Mouse (Mus musculus) megakaryocyte, embryonic 14.5 days (primary cell): Measurements from ENCODE around the gene Sh2d1b2. TPM values are rescaled to one million over a fixed set of nuclear protein-coding genes. Genes with fewer than 3 reads are reported as not detected.
"Not testable (repeated sequence)": the region's sequence is repeated elsewhere in the genome, so short reads cannot be mapped to it uniquely, and the experiment has no call there.

Experiments
- H3K27me3 ChIP-seq: replicated peaks from 2 replicates; pipeline ENCODE3; 2012; ENCODE audit warnings: inconsistent platforms
- H3K36me3 ChIP-seq: replicated peaks from 2 replicates; pipeline ENCODE3; 2012; ENCODE audit warnings: low read length, inconsistent platforms, mixed read lengths
- H3K4me1 ChIP-seq: 2 replicates; pipeline ENCODE4 v1.6.1; 2012; ENCODE audit warnings: inconsistent platforms
- H3K4me3 ChIP-seq: replicated peaks from 2 replicates; pipeline ENCODE3; 2012; ENCODE audit warnings: moderate library complexity, mild to moderate bottlenecking, inconsistent platforms
- H3K9me3 ChIP-seq: 2 replicates; pipeline ENCODE4 v1.6.1; 2012; ENCODE audit warnings: inconsistent platforms
- FLI1 ChIP-seq: IDR thresholded peaks from 2 replicates; pipeline ENCODE4 v1.6.1; 2012; ENCODE audit warnings: low read length, inconsistent platforms, mixed read lengths
- GATA1 ChIP-seq: IDR thresholded peaks from 3 replicates; pipeline ENCODE4 v1.6.1; 2012; ENCODE audit warnings: mixed read lengths, low read length, inconsistent platforms, borderline replicate concordance
- polyA plus RNA-seq: library from polyadenylated mRNA; stranded (reverse); fragments of >175 nt; gene quantifications from 2 replicates; pipeline ENCODE4 v1.2.3, GENCODE M21; 2012; ENCODE audit warnings: low replicate concordance; ENCODE audit not compliant: insufficient read depth

Gene Sh2d1b2
- not detected in 2 replicates for polyA plus RNA-seq

DNA sequence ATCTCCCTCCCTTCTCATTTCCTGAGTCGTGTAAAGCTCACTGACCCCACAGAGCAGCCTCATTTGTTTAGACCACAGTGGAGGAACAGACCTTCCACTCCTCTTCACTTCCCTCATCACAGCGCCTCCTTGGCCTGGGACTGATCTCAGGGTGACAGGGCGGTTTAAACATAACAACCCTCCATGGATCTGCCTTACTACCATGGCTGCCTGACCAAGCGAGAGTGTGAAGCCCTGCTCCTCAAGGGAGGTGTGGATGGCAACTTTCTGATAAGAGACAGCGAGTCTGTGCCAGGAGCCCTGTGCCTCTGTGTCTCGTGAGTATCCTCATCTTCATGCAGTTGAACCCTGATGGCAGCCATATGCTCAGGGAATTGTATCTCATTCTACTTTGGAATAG is at the start of gene Sh2d1b2:
Gene Sh2d1b2, plus strand, starts transcription at position 62 of the 400 bp plus-strand sequence.
- H3K9me3 ChIP-seq, H3K4me3 ChIP-seq, H3K4me1 ChIP-seq, H3K36me3 ChIP-seq: not testable (repeated sequence)
- H3K27me3 ChIP-seq: peaks cover 14% of the 10 kb centered on the region

DNA sequence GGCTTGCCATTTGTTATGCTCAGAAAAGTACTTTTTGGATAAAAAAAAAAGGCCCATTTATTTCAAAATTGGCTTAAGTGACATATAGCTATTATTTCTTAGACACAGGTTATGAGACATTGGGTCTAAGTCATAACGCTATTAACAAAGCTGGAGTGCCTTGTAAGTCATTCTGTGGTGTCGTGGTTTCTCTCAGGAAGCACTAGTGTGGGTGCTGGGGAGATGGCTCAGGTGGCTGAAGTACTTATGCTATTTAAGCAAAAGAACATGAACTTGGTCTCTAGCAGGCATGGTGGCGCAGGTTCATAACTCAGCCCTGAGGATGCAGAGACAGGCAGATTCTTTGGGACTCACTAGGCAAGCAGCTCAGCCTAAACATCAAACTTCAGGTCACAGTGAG is 47.4 kb upstream of the Sh2d1b2 start:
- Histone ChIP-seq H3K36me3 (no peaks in the 10 kb centered on the region), H3K9me3 (peaks cover 7% of the 10 kb centered on the region), H3K27me3 (no peaks in the 10 kb centered on the region), H3K4me3 (no peak overlapping the region), H3K4me1 (peaks cover 17% of the 10 kb centered on the region)
- TF ChIP-seq GATA1: no peak
- no peak for TF ChIP-seq FLI1

DNA sequence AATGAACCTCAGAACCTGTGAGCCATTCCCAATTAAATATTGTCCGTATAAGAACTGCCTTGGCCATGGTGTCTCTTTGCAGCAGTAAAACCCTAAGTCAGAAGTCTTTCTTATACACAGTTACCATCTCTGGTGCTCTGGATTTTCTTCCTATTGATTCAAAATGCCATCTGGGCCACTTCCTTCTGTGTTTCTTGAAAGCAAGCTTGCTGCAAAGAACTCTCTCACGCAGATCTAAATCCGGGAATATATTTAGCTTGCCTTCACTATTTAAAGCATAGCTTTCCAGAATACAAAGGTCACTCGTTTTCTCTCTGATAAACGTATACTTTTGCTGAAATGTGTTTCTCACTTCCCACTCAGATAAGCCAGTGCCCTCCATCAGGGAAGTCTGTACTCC is 46.0 kb upstream of the Sh2d1b2 start:
- peaks cover 6% of the 10 kb centered on the region for H3K36me3 ChIP-seq
- H3K9me3 ChIP-seq: peaks cover 7% of the 10 kb centered on the region
- peaks cover 17% of the 10 kb centered on the region for H3K4me1 ChIP-seq
- TF ChIP-seq FLI1: no peak
- TF ChIP-seq GATA1: no peak
- H3K27me3 ChIP-seq: no peaks in the 10 kb centered on the region
- no peak overlapping the region for H3K4me3 ChIP-seq

DNA sequence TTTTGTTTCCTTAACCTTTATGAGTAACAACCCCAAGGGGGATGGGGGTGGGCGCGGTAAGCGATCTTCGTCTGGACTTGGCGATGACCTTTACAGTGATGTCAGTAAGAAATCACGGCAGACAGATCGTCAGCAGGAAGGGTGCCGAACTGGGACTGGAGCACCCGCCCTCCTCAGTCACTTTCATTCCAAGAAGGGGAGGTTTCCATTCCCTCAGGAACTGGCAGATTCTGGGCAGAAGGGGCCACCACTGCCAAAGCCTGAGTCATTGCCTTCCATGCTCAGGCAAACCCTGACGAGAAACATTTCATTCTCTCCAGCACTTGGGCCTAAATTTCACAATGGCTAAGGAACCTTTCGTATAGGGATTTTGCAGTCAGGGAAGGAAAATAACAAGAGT is 43.9 kb upstream of the Sh2d1b2 start:
- H3K4me1 ChIP-seq: peaks cover 17% of the 10 kb centered on the region
- no peak overlapping the region for H3K4me3 ChIP-seq
- peaks cover 23% of the 10 kb centered on the region for H3K36me3 ChIP-seq
- no peaks in the 10 kb centered on the region for H3K27me3 ChIP-seq
- TF ChIP-seq FLI1: no peak
- no peak for TF ChIP-seq GATA1
- H3K9me3 ChIP-seq: peaks cover 7% of the 10 kb centered on the region

DNA sequence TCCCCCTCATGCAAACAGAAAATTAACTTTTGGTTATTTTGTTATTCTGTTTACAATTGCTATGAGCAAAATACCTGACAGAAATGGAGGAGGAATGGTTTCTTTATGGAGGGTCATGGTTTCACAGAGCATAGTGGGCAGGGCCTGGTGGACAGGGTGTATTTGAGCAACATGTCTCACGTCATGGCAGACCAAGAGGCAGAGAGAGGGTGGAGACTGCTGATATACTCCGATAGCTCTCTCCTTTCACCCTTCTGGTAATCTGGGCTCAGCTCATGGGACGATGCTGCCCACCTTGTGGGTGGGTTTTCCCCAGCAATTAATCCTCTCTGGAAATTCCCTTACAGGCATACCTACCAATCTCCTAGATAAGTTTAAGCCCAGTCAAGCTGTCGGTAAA is 42.3 kb upstream of the Sh2d1b2 start:
- Histone ChIP-seq H3K27me3 (no peaks in the 10 kb centered on the region), H3K9me3 (peaks cover 7% of the 10 kb centered on the region), H3K4me1 (peaks cover 10% of the 10 kb centered on the region), H3K4me3 (no peak overlapping the region), H3K36me3 (peaks cover 39% of the 10 kb centered on the region)
- TF ChIP-seq FLI1: no peak
- TF ChIP-seq GATA1: no peak

DNA sequence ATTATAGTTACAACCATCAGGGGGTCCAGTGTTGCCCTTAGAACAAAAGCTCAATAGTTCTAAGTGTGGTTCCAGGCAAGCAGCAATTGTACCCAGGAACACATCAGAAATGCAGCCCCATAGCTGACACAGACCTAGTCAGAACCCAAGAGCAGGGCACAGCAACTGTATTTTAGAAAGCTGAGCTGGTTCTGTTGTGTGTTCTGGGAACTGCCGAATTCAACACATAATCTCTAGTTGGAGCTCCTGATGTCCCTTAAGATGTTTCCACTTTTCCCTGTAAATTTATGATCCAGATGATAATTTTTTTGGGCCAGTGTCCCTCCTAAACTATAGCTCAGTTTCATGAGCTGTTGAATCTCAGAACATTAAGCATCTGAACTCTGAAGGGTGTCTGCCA is 40.6 kb upstream of the Sh2d1b2 start:
- no peaks in the 10 kb centered on the region for H3K9me3 ChIP-seq
- peaks cover 56% of the 10 kb centered on the region for H3K36me3 ChIP-seq
- H3K27me3 ChIP-seq: no peaks in the 10 kb centered on the region
- TF ChIP-seq FLI1: no peak
- TF ChIP-seq GATA1: no peak
- no peak overlapping the region for H3K4me3 ChIP-seq
- peaks cover 8% of the 10 kb centered on the region for H3K4me1 ChIP-seq

DNA sequence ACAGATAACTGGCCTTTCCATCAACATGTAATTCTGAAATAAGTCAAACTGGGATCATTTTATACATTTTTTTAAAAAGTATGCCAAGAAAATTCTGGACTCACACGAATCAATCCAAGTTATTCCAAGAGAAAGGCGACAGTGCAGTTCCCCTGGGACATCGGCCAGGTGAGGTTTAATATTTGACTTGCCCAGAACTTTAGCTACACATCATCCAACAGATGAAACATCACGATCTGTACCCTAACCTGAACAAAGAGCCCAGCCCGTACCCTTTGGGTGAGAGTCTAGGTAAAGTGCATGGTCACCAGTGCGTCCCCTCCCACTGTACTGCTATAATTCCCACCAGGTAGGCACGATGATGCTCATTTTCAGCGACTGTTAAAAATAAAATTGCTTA is 36.3 kb upstream of the Sh2d1b2 start:
- H3K4me3 ChIP-seq: no peak overlapping the region
- H3K9me3 ChIP-seq: no peaks in the 10 kb centered on the region
- H3K27me3 ChIP-seq: no peaks in the 10 kb centered on the region
- H3K4me1 ChIP-seq: 0 out of 2 replicates have a peak, but pooled peaks cover 3% of the 10 kb centered on the region
- TF ChIP-seq GATA1 (no peak), FLI1 (no peak)
- peaks cover 95% of the 10 kb centered on the region for H3K36me3 ChIP-seq

DNA sequence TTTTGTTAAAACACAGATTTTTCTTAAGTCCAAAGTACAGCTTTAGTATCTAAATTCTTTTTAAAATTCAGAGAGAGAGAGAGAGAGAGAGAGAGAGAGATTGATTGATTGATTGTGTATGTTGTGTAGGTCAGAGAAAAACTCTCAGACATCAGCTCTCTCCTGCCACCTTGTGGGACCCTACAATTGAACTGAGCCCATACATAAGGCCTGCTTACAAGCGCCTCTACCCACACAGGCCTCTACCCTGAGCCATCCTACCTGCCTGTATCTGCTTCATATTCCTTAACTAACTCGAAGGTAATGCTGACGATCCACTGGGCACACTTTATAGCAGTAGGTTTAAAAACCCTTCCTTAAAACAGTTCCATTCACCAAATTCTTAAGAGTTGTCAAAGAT is 32.2 kb upstream of the Sh2d1b2 start:
- TF ChIP-seq FLI1 (no peak), GATA1 (no peak)
- Histone ChIP-seq H3K36me3 (peaks cover 98% of the 10 kb centered on the region), H3K4me1 (0 out of 2 replicates have a peak, but pooled peaks cover 7% of the 10 kb centered on the region), H3K4me3 (no peak overlapping the region), H3K9me3 (no peaks in the 10 kb centered on the region), H3K27me3 (no peaks in the 10 kb centered on the region)

DNA sequence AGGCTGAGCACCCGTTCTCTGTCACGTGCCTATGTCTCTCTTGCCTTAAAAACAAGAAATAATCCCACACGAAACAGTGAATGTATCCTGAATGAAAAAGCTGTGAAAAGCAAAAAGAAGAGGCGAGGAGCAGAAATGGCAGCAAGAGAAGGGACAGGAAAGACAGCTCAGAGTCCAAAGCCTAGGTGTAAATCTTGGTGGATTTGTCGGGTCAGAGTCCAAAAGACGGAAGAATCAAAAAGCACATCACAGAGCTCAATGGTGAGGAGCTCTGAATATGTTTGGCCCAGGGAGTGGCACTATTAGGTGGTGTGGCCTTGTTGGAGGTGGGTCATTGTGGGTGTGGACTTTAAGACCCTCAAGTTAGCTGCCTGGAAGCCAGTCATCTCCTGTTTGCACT is 26.2 kb upstream of the Sh2d1b2 start:
- TF ChIP-seq GATA1 (no peak), FLI1 (no peak)
- no peak overlapping the region for H3K4me3 ChIP-seq
- H3K4me1 ChIP-seq: 0 out of 2 replicates have a peak, but pooled peaks cover 4% of the 10 kb centered on the region
- no peaks in the 10 kb centered on the region for H3K27me3 ChIP-seq
- peaks cover 97% of the 10 kb centered on the region for H3K36me3 ChIP-seq
- H3K9me3 ChIP-seq: 0 out of 2 replicates have a peak, but pooled peaks cover 2% of the 10 kb centered on the region

DNA sequence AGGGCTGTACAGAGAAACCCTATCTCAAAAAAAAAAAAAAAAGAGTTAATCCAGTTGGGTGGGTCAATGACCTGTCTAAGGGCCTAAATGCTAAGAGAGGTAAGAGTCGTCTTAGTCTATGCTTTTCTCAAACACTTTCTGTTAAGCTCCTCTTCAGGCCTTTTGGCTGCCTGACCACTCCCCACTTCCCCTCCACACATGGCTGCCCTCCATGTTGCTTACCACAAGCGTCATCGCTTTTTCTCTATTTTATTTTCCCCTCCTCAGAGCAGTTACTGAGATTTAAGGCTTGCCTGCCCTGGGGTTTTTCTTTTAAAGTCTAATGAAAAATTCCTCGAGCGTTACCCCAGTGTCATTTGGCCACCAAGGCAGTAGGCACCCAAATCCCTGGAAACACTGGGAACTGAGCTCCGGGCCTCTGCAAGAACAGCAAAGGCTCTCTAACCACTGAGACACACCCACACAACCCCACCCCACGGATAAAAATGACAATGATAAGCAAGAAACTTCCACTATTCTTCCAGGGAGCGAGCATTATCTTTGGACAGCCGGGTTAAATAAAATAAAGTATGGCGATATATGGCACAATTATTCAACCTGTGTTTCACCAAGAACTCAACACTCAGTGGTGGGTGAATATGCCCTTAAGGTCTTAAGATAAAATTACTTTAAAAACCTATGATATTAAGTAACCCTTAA is 19.2 kb upstream of the Sh2d1b2 start:
- TF ChIP-seq GATA1: no peak
- no peak for TF ChIP-seq FLI1
- H3K27me3 ChIP-seq: no peaks in the 10 kb centered on the region
- H3K4me3 ChIP-seq: no peak overlapping the region
- H3K9me3 ChIP-seq: no peaks in the 10 kb centered on the region
- peaks cover 12% of the 10 kb centered on the region; the same call in 1 of the 2 replicates for H3K4me1 ChIP-seq
- peaks cover 42% of the 10 kb centered on the region for H3K36me3 ChIP-seq
